Mouse (Mus musculus) myocyte (in vitro differentiated cells): ENCODE measurements around the gene Arhgef28.

Experiments used
- CEBPB ChIP-seq: IDR thresholded peaks from 2 replicates; pipeline ENCODE4 v1.6.1; 2011; ENCODE audit warnings: mild to moderate bottlenecking, moderate library complexity; ENCODE audit not compliant: poor library complexity, insufficient read depth, severe bottlenecking
- E2F4 ChIP-seq: IDR thresholded peaks from one replicate; pipeline ENCODE4 v1.6.1; 2011; ENCODE audit warnings: mild to moderate bottlenecking, control low read depth, moderate library complexity; ENCODE audit not compliant: insufficient read depth
- MAX ChIP-seq: IDR thresholded peaks from one replicate; pipeline ENCODE4 v1.6.1; 2011; ENCODE audit warnings: low read depth, mild to moderate bottlenecking, control low read depth
- MYOD1 ChIP-seq, 3 experiments: IDR thresholded peaks; one replicate each; pipeline ENCODE4 v1.6.1; 2011; ENCODE audit warnings: control low read depth in 2 of 3, low read depth in 2 of 3, mild to moderate bottlenecking in 2 of 3, moderate library complexity in 1 of 3; ENCODE audit not compliant: insufficient read length in 2 of 3, control insufficient read depth in 1 of 3
- MYOG ChIP-seq, 3 experiments: IDR thresholded peaks; one replicate each; pipeline ENCODE4 v1.6.1; 2011; ENCODE audit warnings: control low read depth in 2 of 3, low read depth in 2 of 3, mild to moderate bottlenecking in 2 of 3; ENCODE audit not compliant: insufficient read length in 2 of 3, control insufficient read depth in 1 of 3, insufficient read depth in 1 of 3
- POLR2A ChIP-seq: IDR thresholded peaks from one replicate; pipeline ENCODE4 v1.6.1; 2011; ENCODE audit warnings: low read depth, mild to moderate bottlenecking, control low read depth, moderate library complexity; ENCODE audit not compliant: insufficient read length
- REST ChIP-seq: IDR thresholded peaks from one replicate; pipeline ENCODE4 v1.6.1; 2011; ENCODE audit warnings: mild to moderate bottlenecking, control low read depth, moderate library complexity; ENCODE audit not compliant: insufficient read depth, insufficient read length
- TCF12 ChIP-seq: IDR thresholded peaks from one replicate; pipeline ENCODE4 v1.6.1; 2011; ENCODE audit warnings: mild to moderate bottlenecking, control low read depth; ENCODE audit not compliant: poor library complexity, insufficient read depth, severe bottlenecking
- TCF3 ChIP-seq: IDR thresholded peaks from one replicate; pipeline ENCODE4 v1.6.1; 2011; ENCODE audit warnings: low read depth, control low read depth; ENCODE audit not compliant: insufficient read length
- USF1 ChIP-seq: IDR thresholded peaks from one replicate; pipeline ENCODE4 v1.6.1; 2011; ENCODE audit warnings: low read depth, mild to moderate bottlenecking, control low read depth, moderate library complexity

DNA sequence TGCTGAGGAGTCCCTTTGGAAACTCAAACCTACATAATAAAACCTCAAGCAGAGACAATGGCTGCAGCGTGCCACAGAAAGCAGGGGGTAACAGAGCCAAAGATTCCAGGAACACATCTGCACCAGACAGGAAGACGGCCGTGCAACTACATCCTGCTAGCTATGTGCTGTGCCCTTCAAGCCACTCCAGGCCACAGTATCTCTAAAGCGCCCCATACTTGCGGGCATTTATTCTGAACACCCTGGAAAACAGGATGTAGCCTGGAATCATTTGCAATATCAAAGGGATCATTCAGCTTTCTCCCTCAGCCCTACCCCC, 174.6 kb downstream of the Arhgef28 start:
- TF ChIP-seq POLR2A (no peak), E2F4 (no peak), TCF12 (no peak), MYOD1 (IDR thresholded peaks at IDR 0.05; ENCODE audit: control insufficient read depth in 1 of 3, insufficient read length in 2 of 3, low read depth in 2 of 3) (no peak), MYOG (IDR thresholded peaks at IDR 0.05; ENCODE audit: control insufficient read depth in 1 of 3, insufficient read depth in 1 of 3, insufficient read length in 2 of 3, low read depth in 2 of 3) (no peak), TCF3 (no peak), MAX (no peak), USF1 (no peak), CEBPB (no peak), REST (no peak)
